Mouse (Mus musculus) bone marrow macrophage, adult 2 months (primary cell): ENCODE data around the gene 9930022D16Rik.

Experiments used
- CTCF ChIP-seq: IDR thresholded peaks from 2 replicates; pipeline ENCODE4 v1.5.1; 2012; ENCODE audit warnings: low read depth, mild to moderate bottlenecking, low read length, moderate library complexity
- POLR2A ChIP-seq: IDR thresholded peaks from 2 replicates; pipeline ENCODE4 v1.6.1; 2012; ENCODE audit warnings: mild to moderate bottlenecking, low read depth, low read length, borderline replicate concordance

DNA sequence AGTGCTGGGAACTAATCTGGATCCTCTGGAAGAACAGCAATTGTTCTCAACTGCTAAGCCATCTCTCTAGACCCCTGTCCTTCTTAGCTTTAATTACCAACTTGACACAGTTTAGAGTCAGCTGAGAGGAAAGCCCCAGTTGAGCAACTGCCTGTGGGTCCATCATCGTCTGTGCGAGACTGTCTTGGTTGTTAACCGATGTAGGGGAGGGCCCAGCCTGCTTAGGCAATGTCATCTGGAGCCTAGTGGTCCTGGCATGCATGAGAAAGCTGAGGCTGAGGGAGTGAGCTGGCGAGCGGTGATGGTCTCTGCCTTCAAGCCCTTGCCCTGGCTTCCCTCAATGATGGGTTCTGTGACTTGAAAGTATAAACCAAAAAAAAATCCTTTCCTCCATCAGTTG, 1.1 kb downstream of the 9930022D16Rik start:
- no peak for TF ChIP-seq CTCF
- TF ChIP-seq POLR2A: no peak
